Mouse (Mus musculus) neural tube, embryonic 13.5 days (tissue): Measurements from ENCODE around the gene Col11a2. TPM values are rescaled to one million over a fixed set of nuclear protein-coding genes. Genes with fewer than 3 reads are reported as not detected.

Source experiments
- ATAC-seq: fragments of 200-750 bp; cut with Nextera tagmentation; 2 replicates; pipeline ENCODE4 v1.8.0; 2017; ENCODE audit warnings: low read depth, mild to moderate bottlenecking, moderate TSS enrichment, moderate library complexity
- H3K27ac ChIP-seq: fragments of 300-500 bp; sonication (generic); replicated peaks from 2 replicates; pipeline ENCODE4 v1.5.1; 2015; ENCODE audit warnings: moderate library complexity, mild to moderate bottlenecking, inconsistent platforms
- H3K27me3 ChIP-seq: fragments of 300-500 bp; sonication (generic); 2 replicates; pipeline ENCODE4 v1.6.1; 2015; ENCODE audit warnings: mild to moderate bottlenecking, inconsistent platforms
- H3K36me3 ChIP-seq: fragments of 300-500 bp; sonication (generic); 2 replicates; pipeline ENCODE4 v1.6.1; 2015; ENCODE audit warnings: mild to moderate bottlenecking, inconsistent platforms
- H3K4me1 ChIP-seq: fragments of 300-500 bp; sonication (generic); replicated peaks from 2 replicates; pipeline ENCODE4 v1.6.1; 2015; ENCODE audit warnings: inconsistent platforms
- H3K4me2 ChIP-seq: fragments of 300-500 bp; sonication (generic); 2 replicates; pipeline ENCODE4 v1.6.1; 2015; ENCODE audit warnings: inconsistent platforms, mild to moderate bottlenecking, moderate library complexity
- H3K4me3 ChIP-seq: fragments of 300-500 bp; sonication (generic); 2 replicates; pipeline ENCODE4 v1.5.1; 2015; ENCODE audit warnings: mild to moderate bottlenecking, inconsistent platforms
- H3K9ac ChIP-seq: fragments of 300-500 bp; sonication (generic); 2 replicates; pipeline ENCODE4 v1.6.1; 2015; ENCODE audit warnings: moderate library complexity, mild to moderate bottlenecking, inconsistent platforms
- H3K9me3 ChIP-seq: fragments of 300-500 bp; sonication (generic); 2 replicates; pipeline ENCODE4 v1.6.1; 2016; ENCODE audit warnings: inconsistent platforms
- WGBS: fragments of 180-500 bp; shearing (Covaris S2); methylation state at CpG from one replicate; pipeline ENCODE4 v1.1.7; 2015; 5-methylcytosine and 5-hydroxymethylcytosine counted together
- polyA plus RNA-seq: library from polyadenylated mRNA; unstranded; fragments of >200 nt; fragmentation: Nextera tagmentation; extraction: Ambion mirVana; gene quantifications from 2 replicates; pipeline ENCODE4 v1.2.1, GENCODE M21; 2015

Gene Col11a2
- polyA plus RNA-seq, 1 experiment from 2014 or later = 4.5 TPM

DNA sequence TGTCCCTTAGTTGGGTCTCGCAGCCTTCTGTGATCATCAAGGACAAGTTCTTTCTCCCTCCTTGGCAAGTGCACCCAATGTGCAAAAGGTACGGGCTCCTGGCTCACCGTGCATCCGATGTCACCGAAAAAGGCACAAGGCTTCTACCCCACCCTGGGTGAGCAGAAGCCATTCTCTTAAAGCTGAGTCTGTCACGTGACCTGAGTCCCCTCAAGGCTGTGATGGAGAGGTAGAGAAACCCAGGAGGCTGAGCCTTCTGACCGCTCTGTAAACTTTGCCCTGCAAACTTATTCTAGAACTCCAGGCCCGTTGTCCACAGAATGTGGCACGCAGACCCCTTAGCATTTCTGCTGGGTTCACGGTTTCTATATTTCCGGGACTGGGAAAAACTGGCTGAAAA lies 39.8 kb downstream of the Col11a2 start:
- no peak overlapping the region for H3K27ac ChIP-seq
- H3K4me1 ChIP-seq = peaks cover 5% of the 10 kb centered on the region; the same call in 1 of the 2 replicates
- ATAC-seq = no peak
- H3K9ac ChIP-seq = no peak overlapping the region
- no peaks in the 10 kb centered on the region for H3K9me3 ChIP-seq
- H3K4me3 ChIP-seq = no peak overlapping the region
- no peaks in the 10 kb centered on the region for H3K36me3 ChIP-seq
- H3K27me3 ChIP-seq = peaks cover 17% of the 10 kb centered on the region
- H3K4me2 ChIP-seq = no peak overlapping the region
- WGBS = 92% methylated on average over 11 of the region's 11 CpGs

- Histone ChIP-seq H3K9ac (no peak overlapping the region), H3K9me3 (no peaks in the 10 kb centered on the region), H3K36me3 (no peaks in the 10 kb centered on the region), H3K4me3 (no peak overlapping the region), H3K4me1 (peaks cover 5% of the 10 kb centered on the region; the same call in 1 of the 2 replicates), H3K4me2 (no peak overlapping the region), H3K27ac (no peak overlapping the region), H3K27me3 (peaks cover 17% of the 10 kb centered on the region)
- WGBS = 30% methylated on average over 5 of the region's 5 CpGs
- peak; percentile 86 for ATAC-seq
These were observed 40.4 kb downstream of the Col11a2 start for GRCm38 (mm10) chr17:34079621-34080020.

GRCm38 (mm10) chr17:34083104-34083503 lies 43.9 kb downstream of the Col11a2 start:
- H3K27me3 ChIP-seq = no peaks in the 10 kb centered on the region
- no peak overlapping the region for H3K9ac ChIP-seq
- H3K27ac ChIP-seq = no peak overlapping the region
- H3K9me3 ChIP-seq = no peaks in the 10 kb centered on the region
- 0 out of 2 replicates have a peak overlapping the region, but pooled peaks have one; percentile 9 for H3K4me2 ChIP-seq
- no peaks in the 10 kb centered on the region for H3K36me3 ChIP-seq
- ATAC-seq = no peak
- H3K4me3 ChIP-seq = no peak overlapping the region
- WGBS = 2% methylated on average over 8 of the region's 8 CpGs
- H3K4me1 ChIP-seq = peaks cover 5% of the 10 kb centered on the region; the same call in 1 of the 2 replicates

DNA sequence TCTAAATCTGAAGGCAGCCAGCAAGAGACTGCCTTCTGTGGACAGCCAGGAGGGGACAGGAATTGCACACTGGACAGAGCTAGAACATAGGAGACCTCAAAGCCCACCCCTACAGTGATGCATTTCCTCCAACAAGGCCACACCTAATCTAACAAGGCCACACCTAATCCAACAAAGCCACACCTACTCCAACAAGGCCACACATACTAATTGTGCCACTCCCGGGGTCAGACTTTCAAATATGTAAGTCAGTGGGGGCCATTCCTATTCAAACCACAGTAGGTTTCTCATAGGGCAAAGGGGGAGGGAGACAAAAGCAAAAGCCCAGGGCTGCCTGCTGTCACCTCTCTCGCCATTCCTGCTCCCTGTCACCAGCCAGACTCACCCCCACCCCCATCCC lies 48.1 kb downstream of the Col11a2 start:
- H3K27ac ChIP-seq = no peak overlapping the region
- no peak for ATAC-seq
- WGBS = 49% methylated on average over 2 of the region's 2 CpGs
- peaks cover 5% of the 10 kb centered on the region; the same call in 1 of the 2 replicates for H3K4me1 ChIP-seq
- no peaks in the 10 kb centered on the region for H3K9me3 ChIP-seq
- H3K4me2 ChIP-seq = no peak overlapping the region
- no peaks in the 10 kb centered on the region for H3K36me3 ChIP-seq
- H3K4me3 ChIP-seq = no peak overlapping the region
- no peak overlapping the region for H3K9ac ChIP-seq
- no peaks in the 10 kb centered on the region for H3K27me3 ChIP-seq

GRCm38 (mm10) chr17:34088124-34088523 lies 48.9 kb downstream of the Col11a2 start:
- no peak overlapping the region for H3K9ac ChIP-seq
- 83% methylated on average over 11 of the region's 11 CpGs for WGBS
- no peak overlapping the region for H3K27ac ChIP-seq
- peaks cover 1% of the 10 kb centered on the region; the same call in 1 of the 2 replicates for H3K4me1 ChIP-seq
- ATAC-seq = no peak
- no peaks in the 10 kb centered on the region for H3K27me3 ChIP-seq
- no peaks in the 10 kb centered on the region for H3K36me3 ChIP-seq
- H3K9me3 ChIP-seq = no peaks in the 10 kb centered on the region
- no peak overlapping the region for H3K4me3 ChIP-seq
- H3K4me2 ChIP-seq = no peak overlapping the region

GRCm38 (mm10) chr17:34090923-34091322 lies 51.7 kb downstream of the Col11a2 start:
- H3K27me3 ChIP-seq = no peaks in the 10 kb centered on the region
- H3K4me2 ChIP-seq = no peak overlapping the region
- H3K4me1 ChIP-seq = no peaks in the 10 kb centered on the region
- 54% methylated on average over 7 of the region's 7 CpGs for whole genome bisulfite sequencing
- no peak overlapping the region for H3K27ac ChIP-seq
- no peak overlapping the region for H3K9ac ChIP-seq
- no peaks in the 10 kb centered on the region for H3K9me3 ChIP-seq
- ATAC-seq = no peak
- H3K36me3 ChIP-seq = no peaks in the 10 kb centered on the region
- H3K4me3 ChIP-seq = no peak overlapping the region

- no peaks in the 10 kb centered on the region for H3K9me3 ChIP-seq
- no peak for ATAC-seq
- H3K27ac ChIP-seq = no peak within 1 kb of the TSS
- H3K4me2 ChIP-seq = no peak within 1 kb of the TSS
- WGBS = 42% methylated on average over 11 of the region's 11 CpGs
- H3K36me3 ChIP-seq = no peaks in the 10 kb centered on the region
- H3K27me3 ChIP-seq = no peaks in the 10 kb centered on the region
- no peak within 1 kb of the TSS for H3K9ac ChIP-seq
- no peak within 1 kb of the TSS for H3K4me3 ChIP-seq
- H3K4me1 ChIP-seq = no peaks in the 10 kb centered on the region
These were observed 53.1 kb downstream of the Col11a2 start, which contains the start of gene H2-Oa for GRCm38 (mm10) chr17:34092197-34092875. H2-Oa (plus strand) TSS chr17:34092340.

DNA sequence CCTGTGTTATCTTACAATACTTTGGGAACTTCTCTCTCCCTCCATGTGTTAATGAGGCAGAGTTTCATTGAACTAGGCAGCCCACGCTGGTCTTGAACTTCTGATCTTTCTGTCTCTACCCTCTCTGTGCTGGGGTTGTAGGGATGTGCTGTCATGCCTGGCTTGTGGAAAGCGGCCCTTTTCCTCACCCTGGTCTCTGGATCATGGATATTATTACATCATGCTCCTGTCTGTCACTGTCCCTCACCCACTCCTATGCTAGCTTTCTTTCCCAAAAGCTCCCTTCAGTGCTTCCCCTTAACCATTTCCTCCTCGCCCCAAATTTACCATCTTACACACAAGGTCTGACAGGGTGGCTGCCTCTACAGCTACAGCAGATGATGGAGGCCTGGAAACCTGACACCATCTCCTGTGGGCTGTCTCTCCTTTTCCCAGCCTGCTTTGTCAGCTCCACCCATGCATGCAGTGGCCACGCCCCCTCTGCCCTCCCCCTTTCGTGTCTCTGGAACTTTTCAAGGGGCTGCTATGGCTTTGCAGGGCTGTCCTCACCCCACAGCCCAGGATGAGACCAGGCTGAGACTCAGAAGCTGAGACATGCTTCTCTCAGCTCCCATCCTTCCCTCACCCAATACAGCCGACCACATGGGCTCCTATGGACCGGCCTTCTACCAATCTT lies 54.1 kb downstream of the Col11a2 start:
- Histone ChIP-seq H3K27me3 (no peaks in the 10 kb centered on the region), H3K4me3 (no peak overlapping the region), H3K36me3 (no peaks in the 10 kb centered on the region), H3K27ac (no peak overlapping the region), H3K9me3 (no peaks in the 10 kb centered on the region), H3K4me2 (no peak overlapping the region), H3K9ac (no peak overlapping the region), H3K4me1 (no peaks in the 10 kb centered on the region)
- ATAC-seq = no peak
- 36% methylated on average over 7 of the region's 7 CpGs for WGBS

DNA sequence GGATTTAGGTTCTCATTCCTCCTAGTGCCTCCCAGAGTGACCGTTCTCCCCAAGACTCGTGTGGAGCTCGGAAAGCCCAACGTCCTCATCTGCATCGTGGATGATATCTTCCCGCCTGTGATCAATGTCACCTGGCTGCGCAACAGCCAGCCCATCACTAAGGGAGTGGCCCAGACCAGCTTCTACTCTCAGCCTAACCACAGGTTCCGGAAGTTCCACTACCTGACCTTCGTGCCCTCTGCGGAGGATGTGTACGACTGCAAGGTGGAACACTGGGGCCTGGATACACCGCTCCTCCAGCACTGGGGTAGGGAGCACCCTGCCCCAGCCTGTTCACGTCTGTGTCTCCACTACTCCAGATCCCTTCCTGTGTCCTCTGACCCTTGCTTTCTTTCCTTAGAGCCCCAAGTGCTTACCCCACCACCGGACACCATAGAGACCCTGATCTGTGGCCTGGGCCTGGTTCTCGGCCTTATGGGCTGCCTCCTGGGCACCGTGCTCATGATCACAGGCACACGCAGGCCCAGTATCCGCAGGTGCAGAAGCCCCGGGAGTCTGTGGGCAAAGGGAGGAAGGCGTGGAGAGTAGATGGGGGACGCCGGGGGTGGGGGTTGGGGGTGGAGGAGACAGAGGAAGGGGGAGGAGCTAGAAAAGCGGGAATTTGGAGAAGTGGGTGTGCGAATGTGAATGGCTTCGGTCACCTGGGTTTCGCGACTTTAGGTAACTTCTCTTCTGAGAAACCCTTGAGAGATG lies 55.2 kb downstream of the Col11a2 start:
- no peak overlapping the region for H3K9ac ChIP-seq
- WGBS = 90% methylated on average over 27 of the region's 27 CpGs
- H3K4me2 ChIP-seq = no peak overlapping the region
- H3K27me3 ChIP-seq = no peaks in the 10 kb centered on the region
- no peak overlapping the region for H3K4me3 ChIP-seq
- H3K9me3 ChIP-seq = no peaks in the 10 kb centered on the region
- 0 out of 2 replicates have a peak, but pooled peaks cover 1% of the 10 kb centered on the region for H3K4me1 ChIP-seq
- H3K27ac ChIP-seq = no peak overlapping the region
- no peaks in the 10 kb centered on the region for H3K36me3 ChIP-seq
- no peak for ATAC-seq

DNA sequence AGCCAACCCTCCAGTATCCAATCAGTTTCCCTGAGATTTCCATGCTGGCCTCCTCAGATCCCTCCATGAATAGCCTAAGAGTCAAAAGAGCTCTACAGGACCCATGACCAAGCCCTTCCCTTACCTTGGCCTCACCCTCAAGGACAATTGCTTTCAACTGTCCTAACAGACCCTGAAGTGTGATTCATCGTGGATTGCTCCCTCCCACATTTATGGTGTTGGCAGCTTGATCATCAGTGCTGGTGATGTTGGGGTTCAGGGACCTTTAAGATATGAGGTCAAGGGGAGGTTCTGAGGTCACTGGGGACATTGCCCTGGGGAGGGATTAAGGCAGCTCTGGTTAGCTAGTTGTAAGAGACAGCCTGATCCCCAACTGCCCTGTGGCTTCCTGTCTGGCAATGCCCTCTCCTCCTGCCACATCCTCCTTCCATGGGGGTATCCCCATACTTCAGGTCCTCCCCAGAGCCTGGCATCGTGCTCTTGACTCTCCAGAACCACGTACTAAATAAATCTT lies 57.3 kb downstream of the Col11a2 start:
- Histone ChIP-seq H3K4me3 (no peak overlapping the region), H3K9ac (no peak overlapping the region), H3K4me2 (no peak overlapping the region), H3K27ac (no peak overlapping the region), H3K27me3 (peaks cover 8% of the 10 kb centered on the region; the same call in 1 of the 2 replicates), H3K36me3 (no peaks in the 10 kb centered on the region), H3K9me3 (no peaks in the 10 kb centered on the region), H3K4me1 (0 out of 2 replicates have a peak, but pooled peaks cover 6% of the 10 kb centered on the region)
- no peak for ATAC-seq
- 72% methylated on average over 3 of the region's 3 CpGs for WGBS

GRCm38 (mm10) chr17:34097272-34097671 lies 58.0 kb downstream of the Col11a2 start:
- 71% methylated on average over 5 of the region's 5 CpGs for WGBS
- Histone ChIP-seq H3K27me3 (peaks cover 8% of the 10 kb centered on the region; the same call in 1 of the 2 replicates), H3K4me3 (no peak overlapping the region), H3K4me1 (peaks cover 10% of the 10 kb centered on the region; the same call in 1 of the 2 replicates), H3K9ac (no peak overlapping the region), H3K36me3 (no peaks in the 10 kb centered on the region), H3K4me2 (no peak overlapping the region), H3K27ac (no peak overlapping the region), H3K9me3 (no peaks in the 10 kb centered on the region)
- no peak for ATAC-seq
